Mouse (Mus musculus): ENCODE measurements around the gene Kcnn3.

The Kcnn3 gene

DNA sequence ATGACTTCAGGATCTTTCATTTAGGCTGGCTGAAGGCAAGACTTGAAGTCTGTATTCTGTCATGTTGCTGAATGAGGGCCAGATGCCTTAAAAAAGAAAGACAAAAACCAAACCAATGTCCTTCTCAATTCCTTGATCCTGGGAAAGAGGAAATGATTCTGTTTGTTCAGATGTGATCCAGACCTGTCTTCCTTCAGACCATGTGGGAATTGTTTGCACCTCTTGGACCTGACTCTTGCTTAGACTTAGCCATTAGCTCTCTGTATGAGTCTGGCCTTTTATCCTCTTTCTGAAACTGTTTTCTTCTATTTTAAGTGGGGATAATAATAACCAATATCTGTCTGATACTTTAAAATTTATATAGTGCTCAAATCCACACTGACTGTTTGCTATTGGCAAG is 138.5 kb downstream of the Kcnn3 start:
- intact Hi-C loops (cut with DNase I), result no loop called here

- intact Hi-C loops (cut with DNase I), result no loop called here
Observed at GRCm38 (mm10) chr3:89659938-89660620, 140.1 kb downstream of the Kcnn3 start.

GRCm38 (mm10) chr3:89664808-89665207 is 144.8 kb downstream of the Kcnn3 start:
- intact Hi-C loops (cut with DNase I), result no loop called here

- intact Hi-C loops (cut with DNase I), result no loop called here
Observed at GRCm38 (mm10) chr3:89667131-89667530, 147.2 kb downstream of the Kcnn3 start.

GRCm38 (mm10) chr3:89671334-89671733 is 151.4 kb downstream of the Kcnn3 start:
- intact Hi-C loops (cut with DNase I), result no loop called here

GRCm38 (mm10) chr3:89672573-89673317 is 152.8 kb downstream of the Kcnn3 start:
- intact Hi-C loops (cut with DNase I), result no loop called here

- intact Hi-C loops (cut with DNase I), result no loop called here
Observed at GRCm38 (mm10) chr3:89677617-89678016, 157.7 kb downstream of the Kcnn3 start.

- intact Hi-C loops (cut with DNase I), result loop anchor here (5.0 kb wide), 1 partner anchor 159 kb away; no protein-coding TSS in a partner anchor
Observed at GRCm38 (mm10) chr3:89686031-89686430, 166.1 kb downstream of the Kcnn3 start.

- intact Hi-C loops (cut with DNase I), result loop anchor here (2.0 to 5.0 kb wide), 2 partner anchors 162 to 176 kb away; no protein-coding TSS in a partner anchor
Observed at GRCm38 (mm10) chr3:89688694-89689581, 169.0 kb downstream of the Kcnn3 start.

DNA sequence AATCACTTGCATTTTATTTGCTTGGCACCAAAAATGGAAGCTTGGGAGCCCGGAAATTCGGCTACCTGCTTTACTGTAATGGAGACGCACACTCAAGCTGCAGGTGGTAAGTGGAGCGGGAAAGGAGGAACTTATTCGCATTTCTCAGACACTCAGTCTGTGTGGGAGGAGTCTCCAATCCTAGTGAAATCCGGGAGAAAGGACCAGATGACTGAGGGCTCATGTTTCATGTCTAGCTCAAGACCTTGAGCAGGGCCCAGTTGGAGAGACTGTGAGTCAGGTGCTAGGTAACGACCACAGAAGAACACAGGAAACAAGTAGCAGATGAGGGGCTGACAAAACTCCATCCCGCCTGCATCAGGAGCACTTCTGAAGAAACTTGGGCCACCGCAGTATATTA is 171.8 kb downstream of the Kcnn3 start:
- intact Hi-C loops (cut with DNase I), result no loop called here

- intact Hi-C loops (cut with DNase I), result no loop called here
Observed at GRCm38 (mm10) chr3:89696152-89696821, 176.3 kb downstream of the Kcnn3 start.

- intact Hi-C loops (cut with DNase I), result no loop called here
Observed at GRCm38 (mm10) chr3:89698958-89699357, 179.0 kb downstream of the Kcnn3 start.

DNA sequence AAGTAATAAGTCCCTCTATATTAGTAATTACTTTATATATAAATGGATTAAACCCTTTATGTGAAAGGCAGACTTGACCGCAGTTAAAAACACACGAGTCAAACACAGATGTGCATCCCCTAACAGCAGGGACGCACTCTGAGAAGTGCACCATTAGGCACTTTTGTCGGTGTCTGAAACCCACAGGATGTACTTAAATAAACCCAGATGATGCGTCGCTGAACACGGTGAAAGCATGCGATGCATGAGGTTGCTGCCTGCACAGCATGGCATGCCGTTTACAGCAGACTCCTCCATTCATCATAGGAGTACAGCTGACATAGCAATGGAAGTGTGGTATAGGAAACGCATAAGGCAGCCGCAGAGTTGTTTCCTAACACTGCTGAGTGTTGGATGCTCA is 180.5 kb downstream of the Kcnn3 start:
- intact Hi-C loops (cut with DNase I), result no loop called here

DNA sequence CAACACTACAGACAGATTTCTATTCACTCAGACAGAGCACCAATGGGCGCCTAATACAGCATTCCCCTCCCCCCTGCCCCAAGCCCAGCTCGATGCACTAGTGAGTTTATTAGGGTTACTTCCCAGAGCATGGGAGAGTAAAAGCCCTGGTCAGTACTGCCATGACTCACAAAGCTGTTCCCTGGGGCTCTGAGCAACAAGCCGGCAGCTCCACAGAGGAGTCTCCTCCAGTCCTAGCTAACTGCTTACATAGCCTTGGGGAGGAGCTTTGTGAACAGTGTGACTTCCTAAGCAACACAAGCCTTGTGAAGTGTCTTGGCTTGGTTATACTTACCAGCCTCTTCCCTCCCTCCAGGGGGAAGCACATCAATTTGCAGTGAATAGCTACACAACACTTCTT is 183.6 kb downstream of the Kcnn3 start:
- intact Hi-C loops (cut with DNase I), result no loop called here

DNA sequence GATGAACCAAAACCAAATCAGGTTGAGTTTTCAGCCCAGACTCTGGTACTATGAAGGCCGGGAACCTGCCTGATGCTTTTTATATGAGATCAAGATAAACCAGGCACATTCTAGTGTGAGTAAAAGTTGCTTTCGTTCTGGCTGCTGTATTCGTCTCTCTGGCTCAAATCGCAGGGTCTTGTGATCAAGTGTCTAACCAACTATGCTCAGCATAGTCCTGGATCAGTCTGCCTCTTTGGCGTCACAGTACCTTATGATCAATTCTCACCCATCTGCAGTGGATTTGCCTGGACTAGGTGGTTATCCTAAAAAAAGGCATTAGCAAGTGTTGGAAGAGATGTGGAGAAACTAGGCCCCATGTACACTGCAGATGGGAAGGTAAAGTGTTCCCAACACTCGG is 184.1 kb downstream of the Kcnn3 start:
- intact Hi-C loops (cut with DNase I), result no loop called here

DNA sequence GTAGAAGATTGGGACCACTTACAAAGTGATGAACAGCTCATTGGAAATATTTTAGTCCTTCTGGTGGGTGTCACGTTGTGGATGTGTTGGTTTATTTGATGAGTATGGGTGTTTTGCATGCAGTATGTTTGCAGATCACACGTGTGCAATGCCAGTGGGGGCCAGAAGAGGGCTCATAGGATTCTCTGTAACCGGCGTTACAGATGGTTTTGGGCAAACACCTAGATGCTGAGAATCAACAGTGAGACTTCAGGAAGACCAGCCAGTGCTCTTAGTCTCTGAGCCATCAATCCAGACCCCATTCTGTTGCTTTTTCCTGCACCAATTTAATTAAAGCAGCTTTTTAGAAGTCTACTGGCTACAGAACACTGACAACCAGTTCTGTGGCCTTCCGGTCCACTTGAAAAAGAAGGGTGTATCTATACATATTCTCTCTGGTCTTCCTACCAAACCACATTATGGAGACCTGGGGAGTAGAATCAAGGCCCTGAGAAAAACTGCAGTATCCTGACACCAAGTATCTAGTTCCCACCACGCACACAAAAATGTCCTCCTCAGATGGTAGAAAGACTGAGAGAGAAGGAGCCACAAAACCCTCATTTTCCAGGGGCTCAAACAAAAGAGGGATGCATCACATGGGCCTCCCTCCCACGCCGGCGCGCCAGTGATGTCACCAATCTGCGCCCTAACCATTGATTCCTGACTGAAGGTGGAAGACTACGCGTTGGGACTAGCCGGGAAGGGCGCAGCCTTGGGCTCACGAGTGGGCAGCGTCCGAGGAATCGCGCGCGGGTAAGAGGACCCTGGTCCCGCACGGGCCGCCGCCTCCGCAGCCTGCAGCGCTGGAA is 194.6 kb downstream of the Kcnn3 start, which contains the start of gene Adar:
Gene Adar (plus strand): TSS at position 664 of the 848 bp plus-strand sequence.
- intact Hi-C loops (cut with DNase I), result loop anchor here (5.0 kb wide), 1 partner anchor 58 kb away; the partner anchor contains the start of gene Ube2q1

GRCm38 (mm10) chr3:89715207-89715966 is 195.4 kb downstream of the Kcnn3 start:
- intact Hi-C loops (cut with DNase I), result no loop called here

GRCm38 (mm10) chr3:89715967-89716256 is 195.9 kb downstream of the Kcnn3 start:
- intact Hi-C loops (cut with DNase I), result no loop called here

DNA sequence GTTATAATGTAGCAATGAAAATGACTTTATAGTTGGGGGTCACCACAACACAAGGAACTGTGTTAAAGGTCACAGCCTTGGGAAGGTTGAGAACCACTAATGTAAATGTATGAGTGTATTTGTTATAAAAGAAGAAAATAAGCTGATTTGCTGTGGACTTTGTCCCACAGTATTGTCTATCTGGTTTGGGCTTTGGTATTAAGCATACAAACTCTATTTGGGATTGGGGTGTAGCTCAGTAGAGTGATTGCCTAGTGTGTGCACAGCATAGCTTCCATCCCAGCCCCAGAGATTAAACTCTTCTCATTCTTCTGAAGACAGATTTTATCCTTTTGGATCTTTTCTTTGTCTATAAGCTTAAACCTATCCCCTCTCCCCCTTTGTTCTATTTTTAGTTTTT is 202.1 kb downstream of the Kcnn3 start:
- intact Hi-C loops (cut with DNase I), result no loop called here
